Mouse (Mus musculus): ENCODE data around the gene Ndufv3. TPM values are rescaled to one million over a fixed set of nuclear protein-coding genes. Genes with fewer than 3 reads are reported as not detected.

Ndufv3 gene
- polyA plus RNA-seq, 1 experiment from 2014 or later, result 492 TPM

Small RNAs within 50 kb of the gene (microRNA-seq; reads per million reads assigned to microRNA genes)
- gene Gm24970, result not detected

Other genes with a start within 250 kb of the Ndufv3 start
- 3.4 and 3.9 TPM in 2 replicates for gene Rsph1, start 242.7 kb upstream of the Ndufv3 start, polyA plus RNA-seq (2015; fragmentation: Nextera tagmentation; extraction: Ambion mirVana)
- 9.0 and 10.9 TPM in 2 replicates for gene Slc37a1, start 233.3 kb upstream of the Ndufv3 start, polyA plus RNA-seq (2015; fragmentation: Nextera tagmentation; extraction: Ambion mirVana)
- gene Pde9a, start 133.9 kb upstream of the Ndufv3 start, polyA plus RNA-seq (2015; fragmentation: Nextera tagmentation; extraction: Ambion mirVana), result 24.9 and 25.8 TPM in 2 replicates
- 32.7 and 34.2 TPM in 2 replicates for gene Wdr4, start 135 bp upstream of the Ndufv3 start, polyA plus RNA-seq (2015; fragmentation: Nextera tagmentation; extraction: Ambion mirVana)
- 42.7 and 43.4 TPM in 2 replicates for gene Pknox1, start 44.6 kb downstream of the Ndufv3 start, polyA plus RNA-seq (2015; fragmentation: Nextera tagmentation; extraction: Ambion mirVana)
- gene Cbs, start 117.1 kb downstream of the Ndufv3 start, polyA plus RNA-seq (2015; fragmentation: Nextera tagmentation; extraction: Ambion mirVana), result 12.0 and 12.4 TPM in 2 replicates
- gene U2af1, start 138.8 kb downstream of the Ndufv3 start, polyA plus RNA-seq (2015; fragmentation: Nextera tagmentation; extraction: Ambion mirVana), result 176 and 225 TPM in 2 replicates
- 0.14 TPM in 1 of 2 replicates, not detected in the other for gene Cryaa, start 157.7 kb downstream of the Ndufv3 start, polyA plus RNA-seq (2015; fragmentation: Nextera tagmentation; extraction: Ambion mirVana)

Measured in neural tube, embryonic 15.5 days (tissue).